9 mouse cellular contexts compared by ENCODE assay signal in genomic region chr6:55511212-55512065, GRCm38 (mm10). TPM values are rescaled to one million over a fixed set of nuclear protein-coding genes. Genes with fewer than 3 reads are reported as not detected.
A peak's percentile ranks its signal among the peaks of the same experiment; 100 is the strongest.
DNase-seq lines count a peak whose midpoint lies in the region; ATAC-seq and TF ChIP-seq lines count a peak whose summit lies in the region.
"Had no signal": no experiment of that assay in that cellular context is flagged by ENCODE, and none has a peak within 500 bp of the region (broad histone marks: within the 10 kb centered on the region; RNA-seq: fewer than 3 reads in every experiment).

No protein-coding gene starts in this region.

- no peaks in the 10 kb centered on the region for H3K36me3 ChIP-seq in liver, embryonic 14.5 days (replicated peaks; ENCODE audit: control insufficient read depth, insufficient read depth, low read depth)
- no peaks in the 10 kb centered on the region for H3K36me3 ChIP-seq in neural tube, embryonic 15.5 days
- H3K36me3 ChIP-seq: embryonic facial prominence, embryonic 13.5 days had no signal

- H3K9me3 ChIP-seq in liver, embryonic 14.5 days (ENCODE audit: control insufficient read depth, low read length): no peaks in the 10 kb centered on the region
- H3K9me3 ChIP-seq in neural tube, embryonic 15.5 days (replicated peaks): no peaks in the 10 kb centered on the region
- H3K9me3 ChIP-seq: embryonic facial prominence, embryonic 13.5 days had no signal

- H3K9ac ChIP-seq in liver, embryonic 14.5 days (replicated peaks): no peak overlapping the region
- no peak overlapping the region for H3K9ac ChIP-seq in neural tube, embryonic 15.5 days (replicated peaks)
- H3K9ac ChIP-seq: embryonic facial prominence, embryonic 13.5 days had no signal

- no peak overlapping the region for H3K4me2 ChIP-seq in liver, embryonic 14.5 days (ENCODE audit: low read depth)
- peak overlapping the region; percentile 5; the same call in 1 of the 2 replicates for H3K4me2 ChIP-seq in neural tube, embryonic 15.5 days
- H3K4me2 ChIP-seq: embryonic facial prominence, embryonic 13.5 days had no signal

- peak; percentile 86 for TF ChIP-seq CTCF in cerebellum, adult 2 months (IDR thresholded peaks at IDR 0.05; ENCODE audit: borderline replicate concordance, insufficient read depth, low read depth, low read length)
- TF ChIP-seq CTCF in liver, embryonic 14.5 days (IDR thresholded peaks at IDR 0.05; ENCODE audit: low read depth): peak; percentile 75

- DNase-seq in NIH3T3 (ENCODE audit: low read depth): peak; percentile 94
- DNase-seq in cerebellum, adult 2 months: peak; percentile 59 to 73
- DNase-seq in forelimb bud, embryonic 11.5 days (ENCODE audit: low read depth, low spot score): peak; percentile 68
- DNase-seq in heart, postnatal 36 days: peak; percentile 85 to 87
- peak; percentile 47 for DNase-seq in large intestine, adult 2 months (ENCODE audit: low read depth, low spot score)
- DNase-seq in liver, embryonic 14.5 days (ENCODE audit: low read depth in 3 of 3, low spot score in 3 of 3): peak; percentile 10 to 24 (median 22)
- DNase-seq in thymus, postnatal 25 days: peak; percentile 30

- TF ChIP-seq EP300 in liver, embryonic 14.5 days (IDR thresholded peaks at IDR 0.05; ENCODE audit: low read depth): no peak

- ATAC-seq in liver, embryonic 14.5 days (ENCODE audit: insufficient read depth): no peak
- ATAC-seq in neural tube, embryonic 15.5 days (ENCODE audit: low FRiP score): peak; percentile 91

- no peak for TF ChIP-seq POLR2A in cerebellum, adult 2 months (IDR thresholded peaks at IDR 0.05; ENCODE audit: borderline replicate concordance, insufficient read depth, low read length)

- H3K27me3 ChIP-seq in cerebellum, adult 2 months (ENCODE audit: control insufficient read depth, insufficient read depth, low read length): no peaks in the 10 kb centered on the region
- H3K27me3 ChIP-seq in liver, embryonic 14.5 days (ENCODE audit: control insufficient read depth, insufficient read depth, low read length): no peaks in the 10 kb centered on the region
- no peaks in the 10 kb centered on the region for H3K27me3 ChIP-seq in neural tube, embryonic 15.5 days (replicated peaks)
- H3K27me3 ChIP-seq: embryonic facial prominence, embryonic 13.5 days had no signal

- H3K4me1 ChIP-seq in cerebellum, adult 2 months (ENCODE audit: control insufficient read depth, insufficient read depth, low read length): no peaks in the 10 kb centered on the region
- H3K4me1 ChIP-seq in liver, embryonic 14.5 days (replicated peaks; ENCODE audit: control insufficient read depth in 2 of 2, insufficient read depth in 2 of 2, low read length in 1 of 2): no peaks in the 10 kb centered on the region
- peaks cover 10% of the 10 kb centered on the region; the same call in 1 of the 2 replicates for H3K4me1 ChIP-seq in neural tube, embryonic 15.5 days

- no peak overlapping the region for H3K27ac ChIP-seq in cerebellum, adult 2 months (ENCODE audit: insufficient read depth, low read length)
- no peak overlapping the region for H3K27ac ChIP-seq in liver, embryonic 14.5 days
- no peak overlapping the region for H3K27ac ChIP-seq in neural tube, embryonic 15.5 days (replicated peaks)
- H3K27ac ChIP-seq: embryonic facial prominence, embryonic 13.5 days had no signal

- intact Hi-C loops in heart, postnatal 36 days (cut with DNase I): loop anchor here (1.0 to 2.0 kb wide), 2 partner anchors 119 to 277 kb away; no protein-coding TSS in a partner anchor

- WGBS in cerebellum, adult 2 months: 37% methylated on average over 12 of the region's 12 CpGs
- 33% methylated on average over 12 of the region's 12 CpGs for WGBS in large intestine, adult 2 months
- 28% methylated on average over 12 of the region's 12 CpGs for WGBS in liver, embryonic 14.5 days (ENCODE audit: insufficient replicate concordance)
- WGBS in neural tube, embryonic 15.5 days: 39% methylated on average over 12 of the region's 12 CpGs

- no peak overlapping the region for H3K4me3 ChIP-seq in cerebellum, adult 2 months (replicated peaks; ENCODE audit: insufficient read depth, low read depth, low read length)
- H3K4me3 ChIP-seq in liver, embryonic 14.5 days (ENCODE audit: insufficient read depth in 1 of 2, low read depth in 2 of 2, low read length in 2 of 2): no peak overlapping the region
- no peak overlapping the region for H3K4me3 ChIP-seq in neural tube, embryonic 15.5 days (replicated peaks)
- H3K4me3 ChIP-seq: embryonic facial prominence, embryonic 13.5 days had no signal

RNA-seq across cellular contexts. Expression of gene Adcyap1r1, which starts 59.7 kb away (rescaled TPM):
- 71.6 and 77.6 TPM in 2 replicates for polyA plus RNA-seq in cerebellum, adult 2 months (2012; rRNA removed)
- 1 to 10 TPM; 3.8 to 4.6 TPM for total RNA-seq in heart, postnatal 36 days (2021)
- polyA plus RNA-seq in large intestine, adult 2 months (2012; rRNA removed): 2.2 and 2.7 TPM in 2 replicates
- polyA plus RNA-seq in liver, embryonic 14.5 days (2012; rRNA removed): 0.01 and 0.08 TPM in 2 replicates
- polyA plus RNA-seq in liver, embryonic 14.5 days (2014; fragmentation: Nextera tagmentation; extraction: Ambion mirVana): not detected in 2 replicates
- polyA plus RNA-seq in neural tube, embryonic 15.5 days (2015; fragmentation: Nextera tagmentation; extraction: Ambion mirVana): 51.1 and 55.5 TPM in 2 replicates

Comparison
In these comparisons a context has a peak if more than half of its experiments do, and no peak if none do; other contexts are left out.
1. DNase-seq: peak in every context shown above with its lines; median percentile 94 in NIH3T3; 86 in heart, postnatal 36 days; 68 in forelimb bud, embryonic 11.5 days; 66 in cerebellum, adult 2 months; 47 in large intestine, adult 2 months; 30 in thymus, postnatal 25 days; 22 in liver, embryonic 14.5 days.
2. RNA of gene Adcyap1r1, which starts 59.7 kb away (polyA plus RNA-seq): 71.6 to 77.6 TPM in cerebellum, adult 2 months and 51.1 to 55.5 TPM in neural tube, embryonic 15.5 days; 2.2 to 2.7 TPM in large intestine, adult 2 months and 0.01 to 0.08 TPM in liver, embryonic 14.5 days; every median in the first group is over 10 times any median in the second.